Mouse (Mus musculus): ENCODE measurements around the gene Stambpl1. TPM values are rescaled to one million over a fixed set of nuclear protein-coding genes. Genes with fewer than 3 reads are reported as not detected.
"Not testable (repeated sequence)": the region's sequence is repeated elsewhere in the genome, so short reads cannot be mapped to it uniquely, and the experiment has no call there.

The Stambpl1 gene
- polyA plus RNA-seq, 1 experiment, result 17.4 TPM

DNA sequence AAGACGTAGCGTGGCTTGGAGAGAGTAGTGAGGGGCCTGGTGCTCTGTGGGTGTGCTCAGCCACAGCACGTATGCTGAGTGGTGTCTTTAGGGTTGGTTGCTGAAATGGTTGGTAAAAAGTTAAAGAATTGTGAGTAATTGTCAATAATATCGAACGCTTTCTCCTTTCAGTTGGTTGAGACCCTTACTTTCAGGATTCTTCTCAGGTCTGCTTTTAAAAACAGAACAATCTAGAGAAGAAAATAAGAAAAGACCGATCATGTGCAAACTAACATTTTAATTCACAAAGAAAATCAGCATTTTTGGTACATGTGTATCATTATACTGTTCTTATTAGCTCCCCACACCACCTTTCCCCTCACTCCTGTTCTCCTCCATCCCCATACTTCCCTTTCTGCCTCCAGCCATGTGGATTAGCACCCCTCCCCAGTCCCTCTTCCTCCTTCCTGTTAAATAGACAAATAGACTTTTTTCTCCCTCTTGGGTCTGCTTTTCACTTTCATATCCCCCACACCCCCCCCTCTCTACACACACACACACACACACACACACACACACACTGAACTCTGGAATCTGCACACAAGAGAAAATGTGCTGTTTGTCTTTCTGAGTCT, 2.2 kb downstream of the Stambpl1 start:
- no peak for DNase-seq (ENCODE audit: low read depth, low spot score)

DNA sequence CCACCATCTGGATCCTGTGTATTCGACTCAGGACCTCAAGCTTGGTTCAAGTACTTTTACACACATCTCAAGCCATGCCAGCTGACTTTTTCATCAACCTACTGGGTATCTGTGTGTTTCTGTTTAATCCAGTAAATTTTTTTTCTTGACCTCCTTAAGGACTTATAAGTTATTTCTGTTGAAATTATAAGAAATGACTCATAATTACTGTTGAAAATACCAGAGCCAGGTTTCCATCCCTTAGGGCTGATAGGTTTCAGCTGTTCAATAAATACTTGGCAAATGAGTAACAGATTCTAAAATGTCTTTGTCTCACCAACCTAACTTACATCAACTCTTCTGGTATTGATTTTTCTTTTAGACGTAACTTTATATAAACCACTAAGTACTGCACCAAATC, 3.0 kb downstream of the Stambpl1 start:
- 53% methylated on average over 2 of the region's 2 CpGs for WGBS
- DNase-seq (ENCODE audit: low read depth, low spot score), result no peak

More for the DNA sequence above, 2.2 kb downstream of the Stambpl1 start:
- WGBS, result 57% methylated on average over 6 of the region's 6 CpGs

DNA sequence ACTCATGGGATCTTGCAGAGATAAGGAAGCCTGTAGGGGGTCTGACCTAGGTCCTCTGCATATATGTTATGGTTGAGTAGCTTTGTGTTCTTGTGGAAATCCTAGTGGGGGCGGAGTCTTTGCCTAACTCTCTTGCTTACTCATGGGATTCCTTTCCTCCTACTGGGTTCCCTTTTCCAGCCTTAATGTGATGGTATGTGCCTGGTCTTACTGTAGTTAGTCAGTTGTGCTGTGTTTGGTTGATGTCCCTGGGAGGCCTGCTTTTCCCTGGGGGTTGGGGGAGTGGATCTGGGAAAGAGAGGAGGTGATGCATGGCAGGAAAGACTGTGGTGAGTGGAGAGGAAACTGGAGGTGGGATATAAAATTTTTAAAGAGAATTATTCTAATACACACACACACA, 6.0 kb downstream of the Stambpl1 start:
- WGBS, result 97% methylated on average over 1 of the region's 1 CpGs
- no peak for DNase-seq (ENCODE audit: low read depth, low spot score)

- no peak for DNase-seq (ENCODE audit: low read depth, low spot score)
- 83% methylated on average over 4 of the region's 4 CpGs for WGBS
Observed at GRCm38 (mm10) chr19:34198901-34199300, 6.9 kb downstream of the Stambpl1 start.

DNA sequence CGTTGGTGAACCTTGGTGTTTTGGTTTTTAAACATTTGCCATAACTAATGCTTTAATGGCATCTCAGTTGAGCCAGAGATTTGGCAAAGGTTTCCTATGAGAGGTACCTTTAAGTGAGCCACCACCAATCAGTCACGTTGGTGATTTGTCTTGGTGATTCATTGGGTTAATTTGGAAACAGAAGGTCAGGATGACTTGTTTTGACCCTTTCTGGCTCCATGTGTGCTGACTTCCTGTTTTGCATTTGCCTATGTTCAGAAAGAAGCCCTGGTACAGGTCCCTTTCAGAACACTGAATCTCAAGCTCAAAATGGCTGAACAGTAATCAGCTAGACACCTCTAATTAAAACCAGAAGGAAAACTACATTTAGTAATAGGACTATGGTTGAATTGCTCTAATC, 7.5 kb downstream of the Stambpl1 start:
- whole genome bisulfite sequencing, result 42% methylated on average over 2 of the region's 2 CpGs
- no peak for DNase-seq (ENCODE audit: low read depth, low spot score)

- DNase-seq (ENCODE audit: low read depth, low spot score), result no peak
- WGBS, result 60% methylated on average over 2 of the region's 2 CpGs
Observed at GRCm38 (mm10) chr19:34202668-34203067, 10.6 kb downstream of the Stambpl1 start.

GRCm38 (mm10) chr19:34206128-34206527, 14.1 kb downstream of the Stambpl1 start:
- WGBS, result 72% methylated on average over 4 of the region's 4 CpGs
- DNase-seq (ENCODE audit: low read depth, low spot score), result not testable (repeated sequence)

- no peak for DNase-seq (ENCODE audit: low read depth, low spot score)
- 65% methylated on average over 8 of the region's 8 CpGs for WGBS
Observed at GRCm38 (mm10) chr19:34206760-34207440, 14.9 kb downstream of the Stambpl1 start.

DNA sequence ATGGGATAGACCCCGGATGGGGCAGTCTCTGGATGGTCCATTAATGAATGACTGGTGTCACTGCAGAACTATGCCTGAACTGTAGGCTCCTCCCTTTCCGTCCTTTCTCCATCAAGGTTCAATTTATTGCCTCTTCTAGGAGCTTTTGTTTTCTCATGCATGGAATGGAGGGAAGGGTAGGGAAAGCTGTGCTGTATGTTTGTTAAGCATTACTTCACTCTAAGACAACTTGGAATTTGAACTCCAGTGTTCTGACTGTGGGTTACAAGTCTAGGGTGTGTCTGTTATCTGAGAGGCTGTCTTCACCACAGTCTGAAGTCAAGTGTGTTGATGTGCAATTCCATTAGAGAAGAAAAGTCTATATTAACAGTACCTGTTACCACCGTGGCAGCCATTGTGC, 17.0 kb downstream of the Stambpl1 start:
- peak; percentile 81 for DNase-seq (ENCODE audit: low read depth, low spot score)
- WGBS, result 25% methylated on average over 3 of the region's 3 CpGs

DNA sequence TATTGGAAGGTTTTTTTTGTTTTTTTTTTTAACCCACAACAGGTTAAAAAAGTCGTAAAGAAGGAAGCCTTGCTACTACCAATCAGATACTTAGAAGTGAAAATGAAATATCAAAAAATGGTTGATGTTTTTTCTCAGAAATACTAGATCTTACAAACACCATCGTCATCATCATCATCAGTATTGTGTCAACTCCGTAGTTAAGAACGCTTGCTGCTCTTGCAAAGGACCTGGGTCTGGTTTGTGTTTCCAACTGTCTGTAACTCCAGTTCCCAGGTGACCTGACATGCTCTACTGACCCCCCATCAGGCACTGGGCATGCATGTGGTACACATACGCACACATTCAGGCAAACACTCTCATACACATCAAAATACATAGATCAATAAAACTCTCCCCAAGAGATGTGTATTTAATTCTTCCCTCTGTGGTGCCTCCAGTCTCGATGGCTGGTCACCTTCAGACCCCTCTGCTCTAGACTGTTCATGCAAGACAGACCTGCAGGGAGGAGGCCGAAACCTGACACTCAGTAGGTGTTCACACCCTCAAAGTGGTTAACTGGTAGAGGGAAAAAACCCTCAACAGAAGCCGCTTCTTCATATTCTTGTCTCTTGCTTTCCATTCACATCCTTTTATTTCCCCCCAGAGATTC, 18.0 kb downstream of the Stambpl1 start:
- DNase-seq (ENCODE audit: low read depth, low spot score), result no peak
- 60% methylated on average over 8 of the region's 8 CpGs for WGBS

- WGBS, result 27% methylated on average over 2 of the region's 2 CpGs
- peak; percentile 69 for DNase-seq (ENCODE audit: low read depth, low spot score)
Observed at GRCm38 (mm10) chr19:34210841-34211240, 18.8 kb downstream of the Stambpl1 start.

DNA sequence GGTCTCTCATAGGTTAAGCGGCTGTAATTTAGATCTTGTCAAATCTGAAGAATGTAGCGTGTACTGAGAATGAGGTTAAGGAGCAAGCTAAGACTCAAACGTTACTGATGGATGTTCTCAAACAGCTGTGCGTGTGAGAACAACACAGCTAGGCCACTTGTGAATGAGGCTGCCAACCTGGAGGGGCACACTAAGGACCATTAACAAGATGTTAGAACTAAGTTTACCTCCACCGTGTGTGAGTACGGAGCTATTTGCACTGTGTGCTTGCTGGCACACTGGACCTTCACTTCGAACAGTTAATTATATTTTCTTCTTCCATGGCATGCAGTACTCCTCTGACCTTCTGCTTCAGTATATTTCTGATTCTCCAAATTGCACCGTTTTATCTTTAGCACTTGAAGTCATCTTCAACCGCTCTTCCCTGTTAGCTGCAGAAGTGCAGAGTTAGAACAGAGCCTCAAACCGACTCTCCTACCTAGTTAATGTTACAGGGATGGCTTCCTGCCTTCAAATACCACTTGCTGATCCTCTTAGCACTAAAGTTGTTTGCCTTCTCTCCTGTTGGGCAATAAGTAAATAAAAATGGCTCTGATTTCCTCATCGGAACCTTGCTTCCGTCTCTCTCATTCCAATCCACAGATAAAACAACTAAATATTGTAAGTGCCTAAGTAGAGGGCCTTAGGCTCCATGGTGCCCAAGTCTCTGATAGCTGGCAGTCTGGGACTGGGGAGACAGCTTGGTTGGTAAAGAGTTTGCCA, 20.6 kb downstream of the Stambpl1 start:
- 38% methylated on average over 12 of the region's 12 CpGs for WGBS
- no peak for DNase-seq (ENCODE audit: low read depth, low spot score)

DNA sequence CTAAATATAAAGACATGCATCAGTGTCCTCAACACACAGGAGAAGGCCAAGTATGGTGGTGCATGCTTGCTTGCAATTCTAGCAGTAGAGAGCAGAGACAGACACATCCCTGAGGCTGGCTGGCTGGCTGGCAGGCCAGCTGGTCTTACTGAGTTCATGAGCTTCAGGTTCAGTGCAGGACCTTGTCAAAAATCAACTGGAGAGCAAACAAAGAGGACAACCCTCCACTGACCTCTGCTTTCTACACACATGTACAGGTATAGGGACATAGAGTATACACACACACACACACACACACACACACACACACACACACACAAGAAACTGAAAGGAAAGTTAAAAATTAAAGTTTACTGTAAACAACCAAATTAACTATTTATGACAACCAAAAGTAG, 21.2 kb downstream of the Stambpl1 start:
- no peak for DNase-seq (ENCODE audit: low read depth, low spot score)

DNA sequence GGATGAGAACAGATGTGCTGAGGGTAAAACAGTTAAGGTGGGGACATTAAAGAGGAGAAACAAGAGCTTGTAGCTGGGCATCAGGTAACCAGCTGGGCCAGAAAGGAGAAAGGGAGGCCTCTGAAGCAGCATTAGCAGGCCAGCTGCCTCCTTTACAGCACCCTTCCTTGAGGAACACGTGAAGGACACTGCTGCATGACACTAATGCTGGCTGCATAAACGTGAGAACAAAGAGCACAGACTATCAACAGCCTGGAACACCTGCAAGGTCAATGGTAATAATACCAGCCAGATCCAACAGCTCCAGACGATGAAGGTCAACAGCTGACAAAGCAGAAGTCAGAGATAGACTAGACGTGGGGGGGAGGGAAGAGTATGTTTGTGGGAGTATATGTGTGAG, 22.1 kb downstream of the Stambpl1 start:
- WGBS, result 21% methylated on average over 4 of the region's 4 CpGs

DNA sequence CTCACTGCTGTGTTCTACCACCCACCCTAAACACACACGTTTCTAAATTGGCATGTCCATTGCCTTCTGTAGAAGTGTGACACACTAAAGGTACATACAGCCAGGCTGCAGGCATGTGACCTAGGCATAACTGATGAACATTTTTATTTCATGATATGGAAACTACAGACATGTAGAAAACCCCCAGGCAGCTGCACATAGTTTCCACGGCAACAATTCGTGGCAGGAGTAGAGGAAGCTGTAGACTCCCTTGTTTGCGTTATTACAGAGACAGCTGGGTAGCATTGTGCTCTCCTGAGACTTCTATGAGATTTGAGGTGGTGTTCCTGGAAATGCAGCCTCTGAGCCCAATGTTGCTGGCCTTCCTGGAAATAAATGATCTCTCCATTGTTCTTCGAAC, 24.9 kb downstream of the Stambpl1 start:
- DNase-seq (ENCODE audit: low read depth, low spot score), result no peak
- WGBS, result 60% methylated on average over 5 of the region's 5 CpGs

More for the DNA sequence above, 22.1 kb downstream of the Stambpl1 start:
- no peak for DNase-seq (ENCODE audit: low read depth, low spot score)

DNA sequence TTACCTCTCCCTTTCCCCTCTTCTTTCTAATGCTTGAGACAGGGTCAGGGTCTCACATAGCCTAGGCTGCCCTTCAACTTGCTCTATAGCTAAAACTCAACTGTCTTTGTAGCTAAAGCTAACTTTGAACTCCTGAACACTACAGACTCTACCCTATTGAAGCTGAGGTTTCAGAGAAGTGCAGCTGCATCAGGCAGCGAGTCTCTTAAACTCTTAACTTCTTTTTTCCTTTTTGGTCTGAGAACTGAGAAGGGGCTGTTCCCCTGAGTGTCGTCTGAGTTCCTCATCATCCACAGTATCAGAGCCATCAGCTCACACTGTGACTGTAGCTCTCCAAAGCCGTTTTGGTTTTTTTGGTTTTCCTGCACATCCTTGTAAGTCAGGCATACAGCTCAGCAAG, 25.7 kb downstream of the Stambpl1 start:
- no peak for DNase-seq (ENCODE audit: low read depth, low spot score)
- WGBS, result 79% methylated on average over 3 of the region's 3 CpGs

DNA sequence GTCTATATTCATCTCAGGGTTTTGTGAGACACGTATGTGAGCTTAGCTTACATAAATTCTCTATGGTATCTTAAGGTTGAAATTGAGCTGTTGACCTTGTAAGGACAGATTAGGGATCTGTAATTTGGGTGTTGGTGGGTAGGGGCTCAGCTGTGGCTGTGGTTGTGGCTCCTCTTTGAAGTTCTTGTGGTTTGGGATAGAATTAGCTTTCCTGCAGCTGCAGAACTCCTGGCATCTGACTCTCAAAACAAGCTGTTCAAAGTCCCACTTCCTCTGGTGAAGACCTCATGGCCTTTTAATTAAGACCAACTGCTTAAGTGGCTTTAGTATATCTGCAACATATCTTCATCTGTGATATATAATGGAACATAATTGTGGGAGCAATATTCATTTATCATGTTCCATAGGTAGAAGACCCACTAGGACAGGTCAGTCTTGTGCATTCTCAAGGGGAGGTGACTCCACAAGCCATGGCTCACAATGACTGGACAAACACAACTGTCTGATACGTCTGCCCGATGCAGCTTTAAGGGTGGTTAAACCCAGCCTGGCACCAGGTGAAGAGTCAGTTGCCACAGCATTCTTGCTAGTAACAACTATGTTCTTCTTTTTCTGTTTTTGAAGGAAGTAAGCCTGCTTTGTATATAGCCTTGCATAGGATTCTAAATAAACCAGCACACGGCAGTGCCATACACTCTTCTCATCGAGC, 27.4 kb downstream of the Stambpl1 start:
- WGBS, result 85% methylated on average over 5 of the region's 5 CpGs
- no peak for DNase-seq (ENCODE audit: low read depth, low spot score)

DNA sequence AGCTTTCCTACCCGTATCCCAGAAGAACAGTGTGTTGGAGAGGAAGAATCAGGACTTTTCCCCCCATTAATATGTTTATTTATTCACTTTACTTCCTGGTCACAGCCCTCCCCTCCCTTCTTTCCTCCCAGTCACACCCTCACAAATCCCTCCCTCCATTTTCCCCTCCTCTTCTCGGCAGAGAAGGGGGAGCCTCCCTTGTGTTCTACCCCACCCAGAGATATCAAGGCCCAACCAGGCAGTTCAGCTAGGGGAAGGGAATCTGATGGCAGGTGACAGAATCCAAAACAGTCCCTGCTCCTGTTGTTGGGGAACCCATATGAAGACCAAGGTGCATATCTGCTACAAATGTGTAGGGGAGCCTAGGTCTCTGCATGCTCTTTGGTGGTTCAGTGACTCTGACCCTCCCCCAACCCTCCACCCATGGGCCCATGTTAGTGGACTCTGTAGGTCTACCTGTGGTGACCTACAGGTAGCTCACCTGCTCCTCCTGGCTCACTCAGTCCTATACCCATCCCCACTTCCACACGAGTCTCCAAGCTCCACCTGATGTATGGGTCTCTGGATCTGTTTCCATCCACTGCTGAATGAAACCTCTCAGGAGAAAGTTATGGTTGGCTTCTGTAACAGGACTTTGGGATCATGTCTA, 28.8 kb downstream of the Stambpl1 start:
- no peak for DNase-seq (ENCODE audit: low read depth, low spot score)
- 48% methylated on average over 3 of the region's 3 CpGs for WGBS

DNA sequence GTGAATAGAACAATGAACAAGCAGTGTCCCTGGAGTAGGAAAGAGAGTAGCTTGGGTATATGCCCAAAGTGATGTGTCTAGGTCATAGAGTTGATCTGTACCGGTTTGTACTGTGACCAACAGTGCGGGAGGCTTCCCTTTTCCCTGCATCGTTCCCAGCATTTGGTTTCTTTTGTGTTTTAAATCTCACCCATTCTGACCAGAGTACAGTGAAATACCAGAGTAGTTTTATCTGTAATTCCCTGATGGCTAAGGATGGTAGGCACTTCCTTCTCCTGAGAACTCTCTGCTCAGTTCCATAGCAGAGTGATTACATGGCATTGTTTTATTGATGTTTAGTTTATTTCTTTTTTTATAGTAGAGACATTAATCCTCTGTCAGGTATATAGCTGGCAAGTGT, 30.8 kb downstream of the Stambpl1 start:
- WGBS, result 85% methylated on average over 3 of the region's 3 CpGs
- no peak for DNase-seq (ENCODE audit: low read depth, low spot score)
